Mouse (Mus musculus): ENCODE measurements around the gene 9130019O22Rik. TPM values are rescaled to one million over a fixed set of nuclear protein-coding genes. Genes with fewer than 3 reads are reported as not detected.

Gene 9130019O22Rik
- total and polyA plus RNA-seq, 3 experiments: 1.2 to 10.2 (median 5.0) TPM

GRCm38 (mm10) chr7:127335604-127336003, 51.4 kb downstream of the 9130019O22Rik start:
- no peak overlapping the region for H3K4me3 ChIP-seq (ENCODE audit: low read depth, low read length)
- H3K4me1 ChIP-seq (ENCODE audit: insufficient read depth, low read depth, low read length): no peaks in the 10 kb centered on the region; the same call in 1 of the 2 replicates
- H3K36me3 ChIP-seq (replicated peaks): no peaks in the 10 kb centered on the region
- H3K9me3 ChIP-seq (replicated peaks): no peaks in the 10 kb centered on the region
- ATAC-seq (ENCODE audit: extremely low read depth, insufficient number of reproducible peaks, low FRiP score, poor library complexity, severe bottlenecking) (no peak), DNase-seq (ENCODE audit: low spot score) (no peak)
- peaks cover 30% of the 10 kb centered on the region for H3K27me3 ChIP-seq (ENCODE audit: insufficient read depth, low read length)
- TF ChIP-seq CTCF (IDR thresholded peaks at IDR 0.05; ENCODE audit: low read depth, low read length): no peak
- TF ChIP-seq TAL1 (conservative IDR thresholded peaks at IDR 0.05; ENCODE audit: low read depth, low read length): no peak
- TF ChIP-seq GATA1 (IDR thresholded peaks at IDR 0.05; ENCODE audit: borderline replicate concordance, low read length): no peak
- no peak for TF ChIP-seq POLR2AphosphoS5 (IDR thresholded peaks at IDR 0.05; ENCODE audit: insufficient replicate concordance, low read depth, low read length)
- TF ChIP-seq GATA2 (IDR thresholded peaks at IDR 0.05; ENCODE audit: borderline replicate concordance, low read depth, low read length): no peak

- H3K4me1 ChIP-seq (ENCODE audit: insufficient read depth, low read depth, low read length): no peaks in the 10 kb centered on the region; the same call in none of the 2 replicates
- DNase-seq (ENCODE audit: low spot score): no peak
- no peak for ATAC-seq (ENCODE audit: extremely low read depth, insufficient number of reproducible peaks, low FRiP score, poor library complexity, severe bottlenecking)
- H3K27me3 ChIP-seq (ENCODE audit: insufficient read depth, low read length): peaks cover 46% of the 10 kb centered on the region
- H3K9me3 ChIP-seq (replicated peaks): no peaks in the 10 kb centered on the region
- H3K4me3 ChIP-seq (ENCODE audit: low read depth, low read length): no peak overlapping the region
- H3K36me3 ChIP-seq (replicated peaks): no peaks in the 10 kb centered on the region
- no peak for TF ChIP-seq GATA2 (IDR thresholded peaks at IDR 0.05; ENCODE audit: borderline replicate concordance, low read depth, low read length)
- no peak for TF ChIP-seq GATA1 (IDR thresholded peaks at IDR 0.05; ENCODE audit: borderline replicate concordance, low read length)
- no peak for TF ChIP-seq CTCF (IDR thresholded peaks at IDR 0.05; ENCODE audit: low read depth, low read length)
- TF ChIP-seq TAL1 (conservative IDR thresholded peaks at IDR 0.05; ENCODE audit: low read depth, low read length): no peak
- no peak for TF ChIP-seq POLR2AphosphoS5 (IDR thresholded peaks at IDR 0.05; ENCODE audit: insufficient replicate concordance, low read depth, low read length)
These were observed 53.7 kb downstream of the 9130019O22Rik start for GRCm38 (mm10) chr7:127333240-127333639.

Other genes starting within 250 kb of the 9130019O22Rik start
Only the 20 nearest of the 25 such genes appear.
- gene Tbc1d10b, start 178.7 kb downstream of the 9130019O22Rik start, total RNA-seq (2014; fragmentation: Nextera tagmentation): 19.5 and 26.7 TPM in 2 replicates
- 38.3 and 40.1 TPM in 2 replicates for gene Tbc1d10b, start 178.7 kb downstream of the 9130019O22Rik start, total RNA-seq (2017)
- gene Tbc1d10b, start 178.7 kb downstream of the 9130019O22Rik start, polyA plus RNA-seq (2012): 72.0 and 74.1 TPM in 2 replicates
- gene Mylpf, start 178.3 kb downstream of the 9130019O22Rik start, total RNA-seq (2014; fragmentation: Nextera tagmentation): 2.6 TPM in 1 of 2 replicates, not detected in the other
- 2.8 TPM in 2 replicates for gene Mylpf, start 178.3 kb downstream of the 9130019O22Rik start, total RNA-seq (2017)
- gene Mylpf, start 178.3 kb downstream of the 9130019O22Rik start, polyA plus RNA-seq (2012): 0.44 and 0.94 TPM in 2 replicates
- 11.7 and 20.0 TPM in 2 replicates for gene Zfp553, start 154.1 kb downstream of the 9130019O22Rik start, total RNA-seq (2014; fragmentation: Nextera tagmentation)
- gene Zfp553, start 154.1 kb downstream of the 9130019O22Rik start, total RNA-seq (2017): 22.0 and 25.2 TPM in 2 replicates
- 25.3 and 26.2 TPM in 2 replicates for gene Zfp553, start 154.1 kb downstream of the 9130019O22Rik start, polyA plus RNA-seq (2012)
- gene Sept1, start 154.0 kb downstream of the 9130019O22Rik start, total RNA-seq (2014; fragmentation: Nextera tagmentation): 128 and 141 TPM in 2 replicates
- gene Sept1, start 154.0 kb downstream of the 9130019O22Rik start, total RNA-seq (2017): 51.1 and 54.9 TPM in 2 replicates
- 263 and 305 TPM in 2 replicates for gene Sept1, start 154.0 kb downstream of the 9130019O22Rik start, polyA plus RNA-seq (2012)
- 3.1 and 5.8 TPM in 2 replicates for gene Zfp771, start 142.9 kb downstream of the 9130019O22Rik start, total RNA-seq (2014; fragmentation: Nextera tagmentation)
- 11.9 and 16.5 TPM in 2 replicates for gene Zfp771, start 142.9 kb downstream of the 9130019O22Rik start, total RNA-seq (2017)
- gene Zfp771, start 142.9 kb downstream of the 9130019O22Rik start, polyA plus RNA-seq (2012): 42.6 and 60.5 TPM in 2 replicates
- 67.0 and 68.7 TPM in 2 replicates for gene Dctpp1, start 126.5 kb downstream of the 9130019O22Rik start, total RNA-seq (2014; fragmentation: Nextera tagmentation)
- 56.4 and 74.6 TPM in 2 replicates for gene Dctpp1, start 126.5 kb downstream of the 9130019O22Rik start, total RNA-seq (2017)
- gene Dctpp1, start 126.5 kb downstream of the 9130019O22Rik start, polyA plus RNA-seq (2012): 121 and 138 TPM in 2 replicates
- gene Sephs2, start 113.1 kb downstream of the 9130019O22Rik start, total RNA-seq (2014; fragmentation: Nextera tagmentation): 73.6 and 75.9 TPM in 2 replicates
- gene Sephs2, start 113.1 kb downstream of the 9130019O22Rik start, total RNA-seq (2017): 126 and 131 TPM in 2 replicates
- gene Sephs2, start 113.1 kb downstream of the 9130019O22Rik start, polyA plus RNA-seq (2012): 39.9 and 53.7 TPM in 2 replicates
- 3.7 and 5.1 TPM in 2 replicates for gene Itgal, start 90.9 kb downstream of the 9130019O22Rik start, total RNA-seq (2014; fragmentation: Nextera tagmentation)
- gene Itgal, start 90.9 kb downstream of the 9130019O22Rik start, total RNA-seq (2017): 3.1 and 4.1 TPM in 2 replicates
- 1.7 and 2.2 TPM in 2 replicates for gene Itgal, start 90.9 kb downstream of the 9130019O22Rik start, polyA plus RNA-seq (2012)
- gene Zfp768, start 41.6 kb downstream of the 9130019O22Rik start, total RNA-seq (2014; fragmentation: Nextera tagmentation): 8.4 and 12.3 TPM in 2 replicates
- gene Zfp768, start 41.6 kb downstream of the 9130019O22Rik start, total RNA-seq (2017): 10.9 and 12.3 TPM in 2 replicates
- gene Zfp768, start 41.6 kb downstream of the 9130019O22Rik start, polyA plus RNA-seq (2012): 32.3 and 33.6 TPM in 2 replicates
- gene Zfp747, start 11.1 kb downstream of the 9130019O22Rik start, total RNA-seq (2014; fragmentation: Nextera tagmentation): 7.8 and 9.3 TPM in 2 replicates
- gene Zfp747, start 11.1 kb downstream of the 9130019O22Rik start, total RNA-seq (2017): 12.9 and 14.2 TPM in 2 replicates
- gene Zfp747, start 11.1 kb downstream of the 9130019O22Rik start, polyA plus RNA-seq (2012): 5.5 and 6.2 TPM in 2 replicates
- 2.2 and 4.2 TPM in 2 replicates for gene E430018J23Rik, start 6.5 kb upstream of the 9130019O22Rik start, total RNA-seq (2014; fragmentation: Nextera tagmentation)
- 7.2 and 7.7 TPM in 2 replicates for gene E430018J23Rik, start 6.5 kb upstream of the 9130019O22Rik start, total RNA-seq (2017)
- 6.6 and 7.3 TPM in 2 replicates for gene E430018J23Rik, start 6.5 kb upstream of the 9130019O22Rik start, polyA plus RNA-seq (2012)
- gene Zfp764, start 19.7 kb upstream of the 9130019O22Rik start, total RNA-seq (2014; fragmentation: Nextera tagmentation): 2.7 and 4.4 TPM in 2 replicates
- gene Zfp764, start 19.7 kb upstream of the 9130019O22Rik start, total RNA-seq (2017): 4.9 and 5.6 TPM in 2 replicates
- 0.55 and 0.57 TPM in 2 replicates for gene Zfp764, start 19.7 kb upstream of the 9130019O22Rik start, polyA plus RNA-seq (2012)
- gene Zfp688, start 34.9 kb upstream of the 9130019O22Rik start, total RNA-seq (2014; fragmentation: Nextera tagmentation): 24.0 and 26.6 TPM in 2 replicates
- 11.4 and 15.9 TPM in 2 replicates for gene Zfp688, start 34.9 kb upstream of the 9130019O22Rik start, total RNA-seq (2017)
- gene Zfp688, start 34.9 kb upstream of the 9130019O22Rik start, polyA plus RNA-seq (2012): 15.7 and 18.2 TPM in 2 replicates
- gene Zfp689, start 62.0 kb upstream of the 9130019O22Rik start, total RNA-seq (2014; fragmentation: Nextera tagmentation): 6.1 and 7.1 TPM in 2 replicates
- 2.0 and 2.4 TPM in 2 replicates for gene Zfp689, start 62.0 kb upstream of the 9130019O22Rik start, total RNA-seq (2017)
- 12.7 and 16.7 TPM in 2 replicates for gene Zfp689, start 62.0 kb upstream of the 9130019O22Rik start, polyA plus RNA-seq (2012)
- 115 and 137 TPM in 2 replicates for gene Prr14, start 72.4 kb upstream of the 9130019O22Rik start, total RNA-seq (2014; fragmentation: Nextera tagmentation)
- 19.3 and 27.6 TPM in 2 replicates for gene Prr14, start 72.4 kb upstream of the 9130019O22Rik start, total RNA-seq (2017)
- 54.2 and 63.5 TPM in 2 replicates for gene Prr14, start 72.4 kb upstream of the 9130019O22Rik start, polyA plus RNA-seq (2012)
- 289 and 345 TPM in 2 replicates for gene Fbrs, start 92.0 kb upstream of the 9130019O22Rik start, total RNA-seq (2014; fragmentation: Nextera tagmentation)
- gene Fbrs, start 92.0 kb upstream of the 9130019O22Rik start, total RNA-seq (2017): 13.5 and 16.3 TPM in 2 replicates
- gene Fbrs, start 92.0 kb upstream of the 9130019O22Rik start, polyA plus RNA-seq (2012): 457 and 458 TPM in 2 replicates
- gene Srcap, start 124.8 kb upstream of the 9130019O22Rik start, total RNA-seq (2014; fragmentation: Nextera tagmentation): 79.0 and 107 TPM in 2 replicates
- gene Srcap, start 124.8 kb upstream of the 9130019O22Rik start, total RNA-seq (2017): 14.4 and 14.8 TPM in 2 replicates
- gene Srcap, start 124.8 kb upstream of the 9130019O22Rik start, polyA plus RNA-seq (2012): 35.7 and 48.5 TPM in 2 replicates
- gene Gm42715, start 132.4 kb upstream of the 9130019O22Rik start, total RNA-seq (2014; fragmentation: Nextera tagmentation): 70.0 and 72.9 TPM in 2 replicates
- 4.5 and 5.0 TPM in 2 replicates for gene Gm42715, start 132.4 kb upstream of the 9130019O22Rik start, total RNA-seq (2017)
- gene Gm42715, start 132.4 kb upstream of the 9130019O22Rik start, polyA plus RNA-seq (2012): 23.1 and 24.8 TPM in 2 replicates
- not detected in 2 replicates for gene Tmem265, start 174.2 kb upstream of the 9130019O22Rik start, total RNA-seq (2014; fragmentation: Nextera tagmentation)
- gene Tmem265, start 174.2 kb upstream of the 9130019O22Rik start, total RNA-seq (2017): 0.87 and 3.2 TPM in 2 replicates
- gene Tmem265, start 174.2 kb upstream of the 9130019O22Rik start, polyA plus RNA-seq (2012): 1.5 and 2.5 TPM in 2 replicates
- gene Phkg2, start 186.2 kb upstream of the 9130019O22Rik start, total RNA-seq (2014; fragmentation: Nextera tagmentation): 68.9 and 87.3 TPM in 2 replicates
- gene Phkg2, start 186.2 kb upstream of the 9130019O22Rik start, total RNA-seq (2017): 42.3 and 47.8 TPM in 2 replicates
- gene Phkg2, start 186.2 kb upstream of the 9130019O22Rik start, polyA plus RNA-seq (2012): 37.5 and 50.8 TPM in 2 replicates

All from G1E (cell line).